Mouse (Mus musculus): ENCODE data around the gene Rsg1. TPM values are rescaled to one million over a fixed set of nuclear protein-coding genes. Genes with fewer than 3 reads are reported as not detected.

Gene Rsg1
- polyA plus RNA-seq, 1 experiment from 2014 or later = 8.5 TPM

GRCm38 (mm10) chr4:141222752-141223151 is 9.0 kb downstream of the Rsg1 start:
- Histone ChIP-seq H3K4me3 (ENCODE audit: low read depth, low read length) (no peak overlapping the region), H3K9me3 (ENCODE audit: control insufficient read depth, low read length) (no peaks in the 10 kb centered on the region), H3K27ac (ENCODE audit: low read depth, low read length) (no peak overlapping the region), H3K4me2 (ENCODE audit: low read depth, low read length) (no peak overlapping the region), H3K9ac (replicated peaks; ENCODE audit: low read depth, low read length) (no peak overlapping the region), H3K27me3 (ENCODE audit: control insufficient read depth, insufficient read depth, low read length) (no peaks in the 10 kb centered on the region), H3K36me3 (ENCODE audit: control insufficient read depth, insufficient read depth, low read length) (no peaks in the 10 kb centered on the region), H3K4me1 (ENCODE audit: control insufficient read depth, insufficient read depth, low read length) (no peaks in the 10 kb centered on the region)
- WGBS = 87% methylated on average over 5 of the region's 5 CpGs
- no peak for ATAC-seq (ENCODE audit: low read depth)

GRCm38 (mm10) chr4:141228687-141229086 is 14.9 kb downstream of the Rsg1 start:
- Histone ChIP-seq H3K27me3 (ENCODE audit: control insufficient read depth, insufficient read depth, low read length) (no peaks in the 10 kb centered on the region), H3K4me1 (ENCODE audit: control insufficient read depth, insufficient read depth, low read length) (no peaks in the 10 kb centered on the region), H3K4me3 (ENCODE audit: low read depth, low read length) (no peak overlapping the region), H3K4me2 (ENCODE audit: low read depth, low read length) (no peak overlapping the region), H3K9me3 (ENCODE audit: control insufficient read depth, low read length) (no peaks in the 10 kb centered on the region), H3K27ac (ENCODE audit: low read depth, low read length) (no peak overlapping the region), H3K9ac (replicated peaks; ENCODE audit: low read depth, low read length) (no peak overlapping the region), H3K36me3 (ENCODE audit: control insufficient read depth, insufficient read depth, low read length) (no peaks in the 10 kb centered on the region)
- 89% methylated on average over 7 of the region's 7 CpGs for WGBS
- ATAC-seq (ENCODE audit: low read depth) = no peak

- 92% methylated on average over 4 of the region's 4 CpGs for WGBS
- Histone ChIP-seq H3K27ac (ENCODE audit: low read depth, low read length) (no peak overlapping the region), H3K27me3 (ENCODE audit: control insufficient read depth, insufficient read depth, low read length) (0 out of 2 replicates have a peak, but pooled peaks cover 5% of the 10 kb centered on the region), H3K9ac (replicated peaks; ENCODE audit: low read depth, low read length) (no peak overlapping the region), H3K4me3 (ENCODE audit: low read depth, low read length) (no peak overlapping the region), H3K36me3 (ENCODE audit: control insufficient read depth, insufficient read depth, low read length) (no peaks in the 10 kb centered on the region), H3K4me1 (ENCODE audit: control insufficient read depth, insufficient read depth, low read length) (no peaks in the 10 kb centered on the region), H3K9me3 (ENCODE audit: control insufficient read depth, low read length) (no peaks in the 10 kb centered on the region), H3K4me2 (ENCODE audit: low read depth, low read length) (no peak overlapping the region)
- ATAC-seq (ENCODE audit: low read depth) = no peak
These were observed 19.4 kb downstream of the Rsg1 start for GRCm38 (mm10) chr4:141233196-141233595.

- Histone ChIP-seq H3K27me3 (ENCODE audit: control insufficient read depth, insufficient read depth, low read length) (peaks cover 13% of the 10 kb centered on the region), H3K9ac (replicated peaks; ENCODE audit: low read depth, low read length) (no peak overlapping the region), H3K4me1 (ENCODE audit: control insufficient read depth, insufficient read depth, low read length) (peaks cover 12% of the 10 kb centered on the region), H3K4me2 (ENCODE audit: low read depth, low read length) (no peak overlapping the region), H3K36me3 (ENCODE audit: control insufficient read depth, insufficient read depth, low read length) (no peaks in the 10 kb centered on the region), H3K9me3 (ENCODE audit: control insufficient read depth, low read length) (no peaks in the 10 kb centered on the region), H3K27ac (ENCODE audit: low read depth, low read length) (no peak overlapping the region), H3K4me3 (ENCODE audit: low read depth, low read length) (no peak overlapping the region)
- ATAC-seq (ENCODE audit: low read depth) = no peak
- WGBS = 53% methylated on average over 6 of the region's 6 CpGs
These were observed 21.9 kb downstream of the Rsg1 start for GRCm38 (mm10) chr4:141235537-141236111.

- H3K9ac ChIP-seq (replicated peaks; ENCODE audit: low read depth, low read length) = no peak overlapping the region
- no peak overlapping the region for H3K4me2 ChIP-seq (ENCODE audit: low read depth, low read length)
- no peaks in the 10 kb centered on the region for H3K36me3 ChIP-seq (ENCODE audit: control insufficient read depth, insufficient read depth, low read length)
- no peaks in the 10 kb centered on the region for H3K9me3 ChIP-seq (ENCODE audit: control insufficient read depth, low read length)
- H3K4me3 ChIP-seq (ENCODE audit: low read depth, low read length) = no peak overlapping the region
- H3K4me1 ChIP-seq (ENCODE audit: control insufficient read depth, insufficient read depth, low read length) = peaks cover 12% of the 10 kb centered on the region
- H3K27ac ChIP-seq (ENCODE audit: low read depth, low read length) = no peak overlapping the region
- WGBS = 73% methylated on average over 3 of the region's 3 CpGs
- no peak for ATAC-seq (ENCODE audit: low read depth)
- peaks cover 25% of the 10 kb centered on the region for H3K27me3 ChIP-seq (ENCODE audit: control insufficient read depth, insufficient read depth, low read length)
These were observed 23.1 kb downstream of the Rsg1 start for GRCm38 (mm10) chr4:141236856-141237255.

GRCm38 (mm10) chr4:141238492-141239387 is 25.0 kb downstream of the Rsg1 start:
- H3K27me3 ChIP-seq (ENCODE audit: control insufficient read depth, insufficient read depth, low read length) = peaks cover 30% of the 10 kb centered on the region
- no peaks in the 10 kb centered on the region for H3K9me3 ChIP-seq (ENCODE audit: control insufficient read depth, low read length)
- H3K4me1 ChIP-seq (ENCODE audit: control insufficient read depth, insufficient read depth, low read length) = peaks cover 19% of the 10 kb centered on the region
- no peaks in the 10 kb centered on the region for H3K36me3 ChIP-seq (ENCODE audit: control insufficient read depth, insufficient read depth, low read length)
- H3K4me2 ChIP-seq (ENCODE audit: low read depth, low read length) = peak overlapping the region; percentile 55
- peak overlapping the region; percentile 28; the same call in 1 of the 2 replicates for H3K9ac ChIP-seq (replicated peaks; ENCODE audit: low read depth, low read length)
- peak overlapping the region; percentile 26 for H3K4me3 ChIP-seq (ENCODE audit: low read depth, low read length)
- no peak overlapping the region for H3K27ac ChIP-seq (ENCODE audit: low read depth, low read length)
- no peak for ATAC-seq (ENCODE audit: low read depth)
- 4% methylated on average over 20 of the region's 20 CpGs for WGBS

- Histone ChIP-seq H3K9me3 (ENCODE audit: control insufficient read depth, low read length) (no peaks in the 10 kb centered on the region), H3K4me1 (ENCODE audit: control insufficient read depth, insufficient read depth, low read length) (peaks cover 19% of the 10 kb centered on the region), H3K36me3 (ENCODE audit: control insufficient read depth, insufficient read depth, low read length) (no peaks in the 10 kb centered on the region), H3K4me2 (ENCODE audit: low read depth, low read length) (peak within 1 kb of the TSS; percentile 55), H3K27me3 (ENCODE audit: control insufficient read depth, insufficient read depth, low read length) (peaks cover 30% of the 10 kb centered on the region), H3K27ac (ENCODE audit: low read depth, low read length) (no peak within 1 kb of the TSS), H3K4me3 (ENCODE audit: low read depth, low read length) (peak within 1 kb of the TSS; percentile 26), H3K9ac (replicated peaks; ENCODE audit: low read depth, low read length) (peak within 1 kb of the TSS; percentile 28)
- WGBS = 1% methylated on average over 31 of the region's 31 CpGs
- peak; percentile 84 for ATAC-seq (ENCODE audit: low read depth)
These were observed 25.8 kb downstream of the Rsg1 start, which contains the start of gene Arhgef19 for GRCm38 (mm10) chr4:141239388-141240125. Gene Arhgef19, plus strand, starts transcription at chr4:141239499.

- no peak overlapping the region for H3K27ac ChIP-seq (ENCODE audit: low read depth, low read length)
- H3K9me3 ChIP-seq (ENCODE audit: control insufficient read depth, low read length) = no peaks in the 10 kb centered on the region
- H3K4me1 ChIP-seq (ENCODE audit: control insufficient read depth, insufficient read depth, low read length) = peaks cover 21% of the 10 kb centered on the region
- H3K9ac ChIP-seq (replicated peaks; ENCODE audit: low read depth, low read length) = no peak overlapping the region
- WGBS = 3% methylated on average over 14 of the region's 14 CpGs
- no peak overlapping the region for H3K4me2 ChIP-seq (ENCODE audit: low read depth, low read length)
- H3K27me3 ChIP-seq (ENCODE audit: control insufficient read depth, insufficient read depth, low read length) = peaks cover 30% of the 10 kb centered on the region
- no peak for ATAC-seq (ENCODE audit: low read depth)
- no peak overlapping the region for H3K4me3 ChIP-seq (ENCODE audit: low read depth, low read length)
- H3K36me3 ChIP-seq (ENCODE audit: control insufficient read depth, insufficient read depth, low read length) = no peaks in the 10 kb centered on the region
These were observed 26.9 kb downstream of the Rsg1 start for GRCm38 (mm10) chr4:141240617-141241016.

Data from neural tube, embryonic 14.5 days (tissue).